Mouse (Mus musculus): ENCODE measurements around the gene Plxnc1. TPM values are rescaled to one million over a fixed set of nuclear protein-coding genes. Genes with fewer than 3 reads are reported as not detected.

Gene Plxnc1
- polyA plus RNA-seq, 1 experiment, result 1.3 TPM

- Histone ChIP-seq H3K4me3 (ENCODE audit: low read depth, low read length) (no peak overlapping the region), H3K4me1 (ENCODE audit: control insufficient read depth, insufficient read depth, low read length) (no peaks in the 10 kb centered on the region), H3K27me3 (ENCODE audit: control insufficient read depth, insufficient read depth, low read length, poor library complexity, severe bottlenecking) (no peaks in the 10 kb centered on the region), H3K36me3 (ENCODE audit: control insufficient read depth, insufficient read depth, low read length, poor library complexity, severe bottlenecking) (no peaks in the 10 kb centered on the region), H3K9me3 (replicated peaks; ENCODE audit: control insufficient read depth, insufficient read depth, low read length, poor library complexity, severe bottlenecking) (no peaks in the 10 kb centered on the region), H3K27ac (ENCODE audit: insufficient read depth, low read length) (no peak overlapping the region), H3K9ac (ENCODE audit: low read depth, poor library complexity, severe bottlenecking) (no peak overlapping the region)
- TF ChIP-seq EP300 (IDR thresholded peaks at IDR 0.05; ENCODE audit: insufficient read depth, low read depth, low read length) (no peak), POLR2A (IDR thresholded peaks at IDR 0.05; ENCODE audit: insufficient read depth, low read length) (no peak), CTCF (IDR thresholded peaks at IDR 0.05; ENCODE audit: low read depth, low read length) (no peak)
Measured at GRCm38 (mm10) chr10:94811907-94812851, 132.5 kb downstream of the Plxnc1 start.

DNA sequence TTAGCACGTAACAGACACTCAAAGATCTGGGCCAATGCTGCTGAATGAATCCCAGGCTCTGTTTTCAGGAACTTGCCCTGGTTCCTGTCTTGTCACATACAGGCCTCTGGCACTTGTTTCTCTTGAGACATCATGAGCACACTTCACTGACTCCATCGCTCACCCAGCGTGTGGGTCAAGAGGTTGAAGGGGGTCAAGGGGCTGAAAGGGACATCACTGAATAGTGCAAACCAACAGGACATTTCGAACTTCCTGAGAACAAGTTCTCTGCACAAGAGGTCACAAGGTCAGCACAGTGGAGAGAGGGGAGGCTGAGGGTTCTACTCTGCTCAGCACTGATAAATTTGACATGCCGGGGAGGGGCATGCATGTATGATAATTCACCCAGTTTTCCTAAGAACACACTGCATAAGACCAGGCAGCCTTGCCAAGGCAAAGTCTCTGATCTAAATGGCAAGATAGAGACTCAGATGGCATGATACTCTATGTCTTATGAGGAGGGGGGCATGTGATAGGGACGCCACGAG lies 134.6 kb downstream of the Plxnc1 start:
- Histone ChIP-seq H3K36me3 (ENCODE audit: control insufficient read depth, insufficient read depth, low read length, poor library complexity, severe bottlenecking) (no peaks in the 10 kb centered on the region), H3K27ac (ENCODE audit: insufficient read depth, low read length) (no peak overlapping the region), H3K27me3 (ENCODE audit: control insufficient read depth, insufficient read depth, low read length, poor library complexity, severe bottlenecking) (no peaks in the 10 kb centered on the region), H3K4me3 (ENCODE audit: low read depth, low read length) (no peak overlapping the region), H3K9me3 (replicated peaks; ENCODE audit: control insufficient read depth, insufficient read depth, low read length, poor library complexity, severe bottlenecking) (no peaks in the 10 kb centered on the region), H3K4me1 (ENCODE audit: control insufficient read depth, insufficient read depth, low read length) (no peaks in the 10 kb centered on the region), H3K9ac (ENCODE audit: low read depth, poor library complexity, severe bottlenecking) (no peak overlapping the region)
- TF ChIP-seq POLR2A (IDR thresholded peaks at IDR 0.05; ENCODE audit: insufficient read depth, low read length) (no peak), CTCF (IDR thresholded peaks at IDR 0.05; ENCODE audit: low read depth, low read length) (no peak), EP300 (IDR thresholded peaks at IDR 0.05; ENCODE audit: insufficient read depth, low read depth, low read length) (no peak)

DNA sequence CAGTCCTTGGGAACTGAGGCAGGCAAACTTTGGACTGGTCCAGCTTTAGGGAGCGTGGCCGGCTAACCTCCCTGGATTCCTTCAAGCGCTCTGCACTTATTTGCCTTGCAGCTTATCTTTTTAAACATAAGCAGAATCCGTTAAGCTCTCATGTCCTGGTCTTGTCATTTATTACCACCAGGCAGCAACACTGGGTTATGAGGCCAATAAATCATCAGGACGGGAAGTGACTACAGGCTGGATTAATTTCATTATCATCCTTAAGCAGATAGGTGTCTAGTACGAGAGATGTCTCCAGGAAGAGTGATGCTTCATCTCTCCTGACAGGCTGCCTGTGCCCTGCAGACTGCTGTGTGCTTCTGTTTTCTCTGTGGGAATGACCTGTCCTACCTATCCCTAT lies 136.4 kb downstream of the Plxnc1 start:
- Histone ChIP-seq H3K9ac (ENCODE audit: low read depth, poor library complexity, severe bottlenecking) (no peak overlapping the region), H3K4me1 (ENCODE audit: control insufficient read depth, insufficient read depth, low read length) (no peaks in the 10 kb centered on the region), H3K4me3 (ENCODE audit: low read depth, low read length) (no peak overlapping the region), H3K36me3 (ENCODE audit: control insufficient read depth, insufficient read depth, low read length, poor library complexity, severe bottlenecking) (no peaks in the 10 kb centered on the region), H3K9me3 (replicated peaks; ENCODE audit: control insufficient read depth, insufficient read depth, low read length, poor library complexity, severe bottlenecking) (no peaks in the 10 kb centered on the region), H3K27ac (ENCODE audit: insufficient read depth, low read length) (no peak overlapping the region), H3K27me3 (ENCODE audit: control insufficient read depth, insufficient read depth, low read length, poor library complexity, severe bottlenecking) (no peaks in the 10 kb centered on the region)
- TF ChIP-seq CTCF (IDR thresholded peaks at IDR 0.05; ENCODE audit: low read depth, low read length) (no peak), POLR2A (IDR thresholded peaks at IDR 0.05; ENCODE audit: insufficient read depth, low read length) (no peak), EP300 (IDR thresholded peaks at IDR 0.05; ENCODE audit: insufficient read depth, low read depth, low read length) (no peak)

DNA sequence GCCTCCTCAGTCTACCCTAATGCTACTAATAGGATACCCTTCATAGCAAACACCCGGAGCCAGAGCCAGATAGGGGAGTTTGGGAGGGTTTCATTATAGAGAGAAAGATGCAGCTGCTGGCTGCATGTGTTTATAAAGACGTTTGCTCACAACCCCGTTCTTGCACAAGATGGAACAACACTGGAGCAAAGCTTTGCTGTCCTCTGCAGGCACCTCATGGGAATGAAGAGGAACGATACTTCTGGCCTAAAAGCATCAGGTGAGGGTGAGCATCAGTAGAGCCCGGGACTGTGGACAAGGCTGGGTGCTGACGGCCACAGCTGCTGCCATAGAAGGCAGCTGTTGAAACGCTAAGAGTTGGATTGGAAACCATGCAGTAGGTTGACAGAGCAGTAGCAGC lies 137.3 kb downstream of the Plxnc1 start:
- TF ChIP-seq CTCF (IDR thresholded peaks at IDR 0.05; ENCODE audit: low read depth, low read length), result no peak
- no peak for TF ChIP-seq POLR2A (IDR thresholded peaks at IDR 0.05; ENCODE audit: insufficient read depth, low read length)
- no peak for TF ChIP-seq EP300 (IDR thresholded peaks at IDR 0.05; ENCODE audit: insufficient read depth, low read depth, low read length)
- Histone ChIP-seq H3K36me3 (ENCODE audit: control insufficient read depth, insufficient read depth, low read length, poor library complexity, severe bottlenecking) (no peaks in the 10 kb centered on the region), H3K27ac (ENCODE audit: insufficient read depth, low read length) (no peak overlapping the region)

GRCm38 (mm10) chr10:94804909-94805220 lies 139.8 kb downstream of the Plxnc1 start:
- no peak overlapping the region for H3K9ac ChIP-seq (ENCODE audit: low read depth, poor library complexity, severe bottlenecking)
- no peak for TF ChIP-seq POLR2A (IDR thresholded peaks at IDR 0.05; ENCODE audit: insufficient read depth, low read length)
- no peak for TF ChIP-seq CTCF (IDR thresholded peaks at IDR 0.05; ENCODE audit: low read depth, low read length)
- no peak for TF ChIP-seq EP300 (IDR thresholded peaks at IDR 0.05; ENCODE audit: insufficient read depth, low read depth, low read length)
- H3K4me1 ChIP-seq (ENCODE audit: control insufficient read depth, insufficient read depth, low read length), result no peaks in the 10 kb centered on the region
- no peaks in the 10 kb centered on the region for H3K27me3 ChIP-seq (ENCODE audit: control insufficient read depth, insufficient read depth, low read length, poor library complexity, severe bottlenecking)
- H3K9me3 ChIP-seq (replicated peaks; ENCODE audit: control insufficient read depth, insufficient read depth, low read length, poor library complexity, severe bottlenecking), result no peaks in the 10 kb centered on the region
- no peak overlapping the region for H3K27ac ChIP-seq (ENCODE audit: insufficient read depth, low read length)
- no peaks in the 10 kb centered on the region for H3K36me3 ChIP-seq (ENCODE audit: control insufficient read depth, insufficient read depth, low read length, poor library complexity, severe bottlenecking)
- no peak overlapping the region for H3K4me3 ChIP-seq (ENCODE audit: low read depth, low read length)

More for the DNA sequence above, 137.3 kb downstream of the Plxnc1 start:
- Histone ChIP-seq H3K9me3 (replicated peaks; ENCODE audit: control insufficient read depth, insufficient read depth, low read length, poor library complexity, severe bottlenecking) (no peaks in the 10 kb centered on the region), H3K4me3 (ENCODE audit: low read depth, low read length) (no peak overlapping the region), H3K9ac (ENCODE audit: low read depth, poor library complexity, severe bottlenecking) (no peak overlapping the region), H3K27me3 (ENCODE audit: control insufficient read depth, insufficient read depth, low read length, poor library complexity, severe bottlenecking) (no peaks in the 10 kb centered on the region), H3K4me1 (ENCODE audit: control insufficient read depth, insufficient read depth, low read length) (no peaks in the 10 kb centered on the region)
